Mouse (Mus musculus): ENCODE measurements around the gene Ptch1. TPM values are rescaled to one million over a fixed set of nuclear protein-coding genes. Genes with fewer than 3 reads are reported as not detected.
A peak's percentile ranks its signal among the peaks of the same experiment; 100 is the strongest.

Gene Ptch1
- polyA plus RNA-seq, 1 experiment from 2014 or later, result 6.8 TPM

GRCm38 (mm10) chr13:63570456-63570855, 2.9 kb downstream of the Ptch1 start:
- Histone ChIP-seq H3K9me3 (no peaks in the 10 kb centered on the region), H3K27me3 (replicated peaks) (peaks cover 57% of the 10 kb centered on the region), H3K4me1 (peaks cover 32% of the 10 kb centered on the region), H3K4me2 (no peak overlapping the region), H3K36me3 (no peaks in the 10 kb centered on the region), H3K9ac (no peak overlapping the region), H3K4me3 (no peak overlapping the region), H3K27ac (replicated peaks) (no peak overlapping the region)
- ATAC-seq (ENCODE audit: extremely low read depth, insufficient number of reproducible peaks, low FRiP score, low TSS enrichment), result no peak

- Histone ChIP-seq H3K4me3 (no peak overlapping the region), H3K27ac (replicated peaks) (no peak overlapping the region), H3K36me3 (no peaks in the 10 kb centered on the region), H3K9me3 (no peaks in the 10 kb centered on the region), H3K4me2 (peak overlapping the region; percentile 94; the same call in 1 of the 2 replicates), H3K27me3 (replicated peaks) (peaks cover 52% of the 10 kb centered on the region), H3K4me1 (peaks cover 32% of the 10 kb centered on the region), H3K9ac (no peak overlapping the region)
- 32% methylated on average over 5 of the region's 5 CpGs for WGBS
- ATAC-seq (ENCODE audit: extremely low read depth, insufficient number of reproducible peaks, low FRiP score, low TSS enrichment), result no peak
Observed at GRCm38 (mm10) chr13:63569396-63569756, 4.0 kb downstream of the Ptch1 start.

DNA sequence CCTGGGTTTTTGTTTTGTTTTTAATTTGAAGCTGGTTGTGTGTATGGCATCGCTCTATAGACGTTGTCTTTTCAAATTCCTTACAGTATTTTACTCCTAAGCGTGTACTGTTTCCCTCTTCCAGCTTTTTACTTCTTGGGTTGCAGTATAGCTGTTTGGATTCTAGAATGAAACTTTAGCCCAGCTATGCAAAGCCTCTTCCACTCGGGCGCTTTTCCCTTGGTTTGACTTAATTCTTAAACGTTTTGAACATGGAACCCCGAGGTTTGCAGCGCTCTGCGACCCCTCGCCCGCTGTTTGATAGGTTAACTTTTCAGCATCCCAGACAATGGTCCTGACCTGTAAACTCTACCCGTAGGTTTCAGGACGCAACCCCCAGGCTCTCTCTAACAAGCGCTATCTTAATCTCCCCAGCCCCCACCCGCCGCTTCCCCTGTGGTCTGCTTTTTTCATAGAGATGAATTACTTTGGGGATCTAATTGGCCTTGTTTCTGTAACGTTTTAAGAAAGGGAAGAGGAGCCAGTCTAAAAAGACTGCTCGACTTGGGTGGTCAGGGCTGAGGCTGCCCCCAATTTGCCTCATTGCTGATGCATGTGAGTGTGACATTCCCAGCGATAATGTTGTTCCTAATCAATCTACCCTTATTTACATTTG, 4.5 kb downstream of the Ptch1 start:
- Histone ChIP-seq H3K27ac (replicated peaks) (no peak overlapping the region), H3K27me3 (replicated peaks) (peaks cover 47% of the 10 kb centered on the region), H3K4me3 (peak overlapping the region; percentile 75), H3K9me3 (no peaks in the 10 kb centered on the region), H3K9ac (peak overlapping the region; percentile 78), H3K36me3 (no peaks in the 10 kb centered on the region), H3K4me2 (peak overlapping the region; percentile 94), H3K4me1 (peaks cover 32% of the 10 kb centered on the region)
- ATAC-seq (ENCODE audit: extremely low read depth, insufficient number of reproducible peaks, low FRiP score, low TSS enrichment), result no peak
- 15% methylated on average over 19 of the region's 19 CpGs for WGBS

DNA sequence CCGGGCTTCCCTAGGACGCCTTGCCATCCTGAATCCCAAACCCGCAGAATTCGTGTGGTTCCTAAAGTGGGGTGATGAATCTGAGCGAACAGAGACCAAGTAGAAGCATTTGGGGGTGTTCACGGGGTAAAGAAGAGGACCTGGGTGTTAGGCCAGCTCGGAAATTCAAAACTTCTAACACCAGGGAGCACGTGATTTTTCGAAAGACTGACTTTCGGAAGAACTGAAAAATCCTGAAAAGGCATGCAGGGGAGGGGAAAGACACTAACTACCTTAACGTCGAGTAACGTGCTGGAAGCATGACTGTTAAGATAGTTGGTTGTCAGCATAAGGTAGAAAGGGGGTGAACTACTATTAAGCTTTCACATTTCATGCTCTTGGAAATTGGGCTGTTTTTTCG, 5.1 kb downstream of the Ptch1 start:
- Histone ChIP-seq H3K27ac (replicated peaks) (peak overlapping the region; percentile 99), H3K9ac (peak overlapping the region; percentile 78), H3K4me2 (peak overlapping the region; percentile 94), H3K36me3 (no peaks in the 10 kb centered on the region), H3K4me1 (peaks cover 29% of the 10 kb centered on the region), H3K9me3 (no peaks in the 10 kb centered on the region), H3K4me3 (peak overlapping the region; percentile 75), H3K27me3 (replicated peaks) (peaks cover 42% of the 10 kb centered on the region)
- under 1% methylated on average over 14 of the region's 14 CpGs for WGBS
- no peak for ATAC-seq (ENCODE audit: extremely low read depth, insufficient number of reproducible peaks, low FRiP score, low TSS enrichment)

DNA sequence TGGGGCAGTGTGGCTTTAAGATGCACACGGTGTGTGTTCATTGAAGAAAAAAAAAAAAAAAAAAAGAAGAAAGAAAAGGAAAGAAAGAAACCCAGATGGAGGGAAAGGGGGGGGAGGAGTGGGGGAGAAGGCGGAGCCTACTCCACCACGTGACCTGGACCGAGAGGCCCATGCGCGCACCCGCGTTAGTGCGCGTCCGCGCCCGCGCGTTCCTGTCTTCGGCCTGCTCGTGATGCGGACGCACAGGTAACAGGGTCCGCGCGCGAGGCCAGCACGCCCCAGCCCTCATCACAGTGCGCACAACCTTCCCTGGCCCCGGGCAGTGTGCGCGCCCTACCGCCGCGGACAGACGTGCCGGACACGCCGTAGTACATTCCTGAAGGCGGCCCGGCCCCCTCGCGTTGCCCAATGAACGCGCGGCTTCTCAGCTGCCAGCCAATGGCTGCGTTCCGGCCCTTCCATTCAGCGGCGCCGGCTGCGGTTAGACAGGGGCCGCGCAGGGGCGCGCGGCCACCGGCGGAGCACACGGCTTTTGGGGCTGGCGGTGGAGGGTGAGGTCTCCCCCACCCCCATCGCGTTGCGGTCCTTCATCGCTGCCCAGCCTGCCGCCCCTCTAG, 5.6 kb downstream of the Ptch1 start:
- WGBS, result under 1% methylated on average over 62 of the region's 62 CpGs

DNA sequence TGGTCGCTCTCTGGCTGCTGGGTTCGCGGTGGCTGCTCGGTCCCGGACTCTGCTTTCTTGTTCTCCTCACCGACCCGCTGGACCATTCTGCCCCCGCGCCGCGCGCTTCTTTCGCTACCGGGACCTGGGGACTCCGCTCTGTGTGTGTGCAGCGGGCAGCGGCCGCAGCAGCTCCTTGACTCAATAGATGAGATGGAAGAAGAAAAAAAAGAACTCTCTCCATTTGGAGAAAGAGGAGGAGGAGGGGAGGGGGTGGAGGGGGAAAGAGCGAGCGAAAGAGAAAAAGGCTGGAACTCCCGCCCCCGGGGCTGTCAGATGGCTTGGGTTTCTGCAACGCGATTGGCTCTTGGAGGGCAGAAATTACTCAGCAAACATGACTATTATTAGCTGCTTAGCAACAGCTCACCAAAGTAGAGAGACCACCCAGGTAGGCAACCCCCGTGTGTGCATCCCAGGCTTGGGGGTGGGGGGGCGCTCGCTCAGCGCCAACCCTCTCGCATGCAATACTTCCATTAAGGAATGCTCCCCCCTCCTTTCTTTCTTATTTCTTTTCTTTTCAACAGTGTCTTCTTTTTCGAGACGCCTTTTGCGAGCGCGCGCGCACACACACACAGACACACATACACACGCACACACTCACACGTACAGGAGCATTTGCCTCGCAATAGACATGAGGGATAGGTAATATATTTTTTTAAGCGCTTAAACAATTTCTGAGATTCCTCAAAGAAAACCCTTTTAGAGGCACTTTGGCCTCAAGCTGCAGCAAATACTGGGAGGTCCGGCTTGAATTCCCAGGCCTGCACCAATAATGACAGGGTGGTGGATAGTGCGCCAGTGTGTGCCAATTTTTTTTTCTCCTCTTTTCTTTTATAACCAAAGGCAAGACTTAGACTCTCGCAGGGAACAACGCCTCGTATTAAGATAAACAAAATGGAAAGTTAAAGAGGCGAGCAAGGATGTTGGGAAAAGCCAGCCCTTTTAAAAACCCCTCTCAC, 7.1 kb downstream of the Ptch1 start:
- WGBS, result under 1% methylated on average over 46 of the region's 46 CpGs
- Histone ChIP-seq H3K4me2 (peak overlapping the region; percentile 94), H3K4me1 (peaks cover 33% of the 10 kb centered on the region), H3K9me3 (no peaks in the 10 kb centered on the region), H3K4me3 (peak overlapping the region; percentile 75), H3K36me3 (no peaks in the 10 kb centered on the region), H3K9ac (peak overlapping the region; percentile 99), H3K27me3 (replicated peaks) (peaks cover 24% of the 10 kb centered on the region), H3K27ac (replicated peaks) (peak overlapping the region; percentile 99)
- peak; percentile 11; the same call in 1 of the 2 replicates for ATAC-seq (ENCODE audit: extremely low read depth, insufficient number of reproducible peaks, low FRiP score, low TSS enrichment)

More for the DNA sequence above, 5.6 kb downstream of the Ptch1 start:
- H3K4me3 ChIP-seq, result peak overlapping the region; percentile 75
- peaks cover 29% of the 10 kb centered on the region for H3K4me1 ChIP-seq
- peaks cover 39% of the 10 kb centered on the region for H3K27me3 ChIP-seq (replicated peaks)
- H3K9ac ChIP-seq, result peak overlapping the region; percentile 78
- H3K9me3 ChIP-seq, result no peaks in the 10 kb centered on the region
- H3K27ac ChIP-seq (replicated peaks), result peak overlapping the region; percentile 99
- ATAC-seq (ENCODE audit: extremely low read depth, insufficient number of reproducible peaks, low FRiP score, low TSS enrichment), result peak; percentile 82
- H3K36me3 ChIP-seq, result no peaks in the 10 kb centered on the region
- H3K4me2 ChIP-seq, result peak overlapping the region; percentile 94

DNA sequence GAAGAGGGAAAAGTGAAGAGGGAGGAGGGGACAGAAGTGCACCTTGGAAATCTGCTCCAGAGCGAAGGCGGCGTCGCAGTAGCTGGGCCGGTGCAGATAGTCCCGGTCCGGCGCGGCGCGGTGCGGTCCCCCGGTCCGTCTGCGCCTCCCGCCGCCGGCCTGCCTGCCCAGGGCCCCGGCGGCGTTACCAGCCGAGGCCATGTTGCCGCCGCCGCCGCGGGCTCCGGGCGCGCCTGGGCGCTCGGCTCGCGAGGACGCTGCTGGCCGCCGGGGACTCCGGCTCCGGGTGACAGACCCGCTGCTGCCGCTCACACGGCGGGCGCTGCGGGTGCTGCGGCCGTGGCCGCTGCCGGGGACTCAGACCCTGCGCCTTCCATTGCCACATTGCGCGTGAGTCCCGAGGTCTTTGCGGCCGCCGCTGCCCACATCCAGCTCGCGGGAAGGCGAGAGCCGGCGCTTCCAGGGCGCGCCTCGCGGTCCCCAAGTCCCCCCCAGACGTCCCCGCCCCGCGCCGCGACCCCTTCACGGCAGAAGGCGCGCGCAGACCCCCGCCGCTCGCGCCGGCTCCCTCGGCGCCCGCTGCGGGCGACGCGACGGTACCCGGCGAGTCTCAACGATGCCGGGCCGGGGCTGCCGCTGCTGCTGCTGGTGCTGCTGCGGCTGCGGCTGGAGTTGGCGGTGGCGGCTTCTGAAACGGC, 7.9 kb downstream of the Ptch1 start:
- peak overlapping the region; percentile 99 for H3K9ac ChIP-seq
- peaks cover 5% of the 10 kb centered on the region; the same call in 1 of the 2 replicates for H3K36me3 ChIP-seq
- no peak for ATAC-seq (ENCODE audit: extremely low read depth, insufficient number of reproducible peaks, low FRiP score, low TSS enrichment)
- H3K4me3 ChIP-seq, result peak overlapping the region; percentile 75
- peaks cover 41% of the 10 kb centered on the region for H3K4me1 ChIP-seq
- WGBS, result under 1% methylated on average over 87 of the region's 99 CpGs
- no peaks in the 10 kb centered on the region for H3K9me3 ChIP-seq
- peak overlapping the region; percentile 94 for H3K4me2 ChIP-seq
- peak overlapping the region; percentile 99 for H3K27ac ChIP-seq (replicated peaks)
- peaks cover 16% of the 10 kb centered on the region for H3K27me3 ChIP-seq (replicated peaks)

- Histone ChIP-seq H3K9me3 (no peaks in the 10 kb centered on the region), H3K4me2 (peak overlapping the region; percentile 94), H3K4me3 (peak overlapping the region; percentile 75), H3K36me3 (peaks cover 12% of the 10 kb centered on the region), H3K27me3 (replicated peaks) (peaks cover 9% of the 10 kb centered on the region), H3K4me1 (peaks cover 48% of the 10 kb centered on the region), H3K27ac (replicated peaks) (peak overlapping the region; percentile 99), H3K9ac (peak overlapping the region; percentile 99)
- under 1% methylated on average over 36 of the region's 36 CpGs for WGBS
- 0 out of 2 replicates have a peak, but pooled peaks have one; percentile 5 for ATAC-seq (ENCODE audit: extremely low read depth, insufficient number of reproducible peaks, low FRiP score, low TSS enrichment)
Observed at GRCm38 (mm10) chr13:63564626-63565319, 8.6 kb downstream of the Ptch1 start.

DNA sequence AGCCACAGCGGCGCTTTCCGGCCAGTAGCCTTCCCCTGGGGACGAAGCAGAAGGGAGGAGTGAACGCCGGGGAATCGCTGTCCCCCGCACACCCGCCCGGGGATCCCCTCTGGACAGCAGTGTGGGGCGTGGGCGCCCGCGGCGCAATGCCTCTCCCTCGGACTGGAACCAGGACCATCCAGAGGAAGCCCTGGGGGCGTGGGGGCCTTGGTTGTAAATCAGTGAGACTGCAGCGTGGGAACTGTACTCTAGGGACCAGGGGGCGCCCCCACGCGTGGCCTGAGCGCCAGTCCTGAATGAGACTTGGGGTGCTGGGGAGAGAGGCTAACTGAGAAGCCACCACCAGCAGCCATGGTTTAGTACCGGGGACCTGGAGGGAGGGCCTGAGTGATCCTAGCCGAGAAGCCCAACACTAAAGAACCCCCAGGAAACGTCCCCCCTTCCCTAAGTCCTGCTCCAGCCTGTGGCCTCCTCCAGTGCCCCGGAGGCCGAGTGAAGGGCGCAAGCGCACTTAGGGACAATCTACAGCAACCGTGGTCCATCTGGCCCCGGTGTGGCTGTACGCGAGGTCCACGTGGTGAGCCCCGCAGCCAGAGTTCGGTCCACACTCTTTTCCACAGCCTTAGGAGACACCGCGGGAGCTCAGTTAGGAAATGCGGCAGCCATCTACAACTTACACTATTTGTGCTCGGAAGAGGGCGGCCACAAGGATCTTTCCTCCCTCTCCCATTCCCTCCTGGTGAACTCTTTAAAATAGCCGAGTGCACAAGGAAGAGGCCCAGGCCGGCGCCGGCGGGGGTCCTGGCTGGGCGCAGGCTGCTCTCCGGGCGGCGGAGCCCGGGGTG, 9.4 kb downstream of the Ptch1 start:
- ATAC-seq (ENCODE audit: extremely low read depth, insufficient number of reproducible peaks, low FRiP score, low TSS enrichment), result no peak
- H3K4me1 ChIP-seq, result peaks cover 53% of the 10 kb centered on the region
- peaks cover 13% of the 10 kb centered on the region for H3K36me3 ChIP-seq
- peak overlapping the region; percentile 75 for H3K4me3 ChIP-seq
- peak overlapping the region; percentile 99 for H3K27ac ChIP-seq (replicated peaks)
- no peaks in the 10 kb centered on the region for H3K9me3 ChIP-seq
- H3K4me2 ChIP-seq, result peak overlapping the region; percentile 94
- WGBS, result under 1% methylated on average over 51 of the region's 51 CpGs
- peak overlapping the region; percentile 99 for H3K9ac ChIP-seq
- peaks cover under 1% of the 10 kb centered on the region; the same call in 1 of the 2 replicates for H3K27me3 ChIP-seq (replicated peaks)
